Mouse (Mus musculus): ENCODE measurements at regions not wholly inside any gene's neighbourhood (a gene's known extent, or its start where the extent isn't known, plus 50 kb on each side); places are given as distances from the start of the nearest gene placed in this dataset.
"Not testable (repeated sequence)": the region's sequence is repeated elsewhere in the genome, so short reads cannot be mapped to it uniquely, and the experiment has no call there.

DNA sequence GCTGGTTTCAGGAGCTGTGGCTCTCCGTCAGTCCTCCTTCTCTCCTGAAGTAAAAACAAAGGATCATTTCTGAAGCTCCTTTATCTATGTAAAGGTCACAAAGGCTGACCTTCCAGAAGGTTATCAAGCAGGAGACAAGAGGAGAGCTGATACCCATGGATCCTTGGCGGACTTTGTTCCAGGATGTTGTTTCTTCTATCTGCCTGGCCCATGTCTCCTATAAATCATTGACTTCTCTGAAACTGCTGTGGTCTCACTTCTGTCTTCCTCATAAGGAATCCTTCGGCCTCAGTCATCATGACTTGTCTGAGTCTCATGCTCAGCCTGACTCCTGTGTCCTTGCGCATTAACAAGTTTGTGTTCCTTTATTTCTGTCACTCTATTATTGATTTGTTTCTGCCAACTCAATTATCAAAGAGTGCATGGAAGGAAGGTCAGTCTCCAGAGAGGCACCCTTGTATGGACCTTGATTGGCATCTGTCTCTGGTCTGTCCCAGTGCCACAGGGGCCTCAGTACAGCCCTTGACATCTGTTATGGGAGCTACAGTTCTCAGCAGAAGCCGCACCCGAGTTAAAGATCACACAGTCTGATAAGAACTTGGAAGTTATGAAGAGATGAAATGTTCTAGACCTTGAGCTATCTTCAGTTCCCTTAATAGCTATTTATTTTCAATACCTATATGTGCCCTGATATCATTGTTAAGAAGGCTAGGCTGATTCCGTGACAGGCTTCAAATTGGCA lies 53.2 kb upstream of the Dazl start:
- DNase-seq (ENCODE audit: low read depth, low spot score) = no peak

- DNase-seq (ENCODE audit: low read depth, low spot score) = not testable (repeated sequence)
These were observed 60.4 kb upstream of the Dazl start for GRCm38 (mm10) chr17:50353818-50354217.

GRCm38 (mm10) chr17:50354357-50354756 lies 60.9 kb upstream of the Dazl start:
- DNase-seq (ENCODE audit: low read depth, low spot score) = no peak

DNA sequence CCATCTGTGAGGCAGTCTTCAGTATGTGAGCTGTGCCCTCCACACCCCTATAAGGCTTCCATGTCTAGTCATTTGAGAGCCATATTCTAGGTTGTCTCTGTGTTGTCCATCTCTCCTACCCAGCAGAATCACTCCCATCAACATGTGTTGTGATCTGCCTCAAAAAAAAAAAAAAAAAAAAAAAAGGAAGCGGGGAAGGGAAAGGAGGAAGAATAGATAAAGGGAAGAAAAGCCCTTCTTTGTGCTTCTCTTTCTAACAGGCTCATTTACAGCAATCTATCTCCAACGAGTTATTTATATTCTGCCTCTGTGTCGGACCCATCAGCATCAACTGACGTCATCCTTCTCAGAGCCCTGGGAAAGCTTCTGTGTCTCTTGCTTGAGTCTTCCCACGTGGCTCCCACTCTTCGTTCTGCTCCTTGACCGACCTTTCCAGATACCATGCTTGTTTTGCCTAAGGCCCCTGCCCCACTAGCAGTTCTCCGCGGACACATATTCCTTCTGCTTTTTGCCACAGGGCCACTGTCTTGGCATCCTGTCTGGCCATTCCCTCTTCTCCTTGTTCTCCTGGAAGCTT lies 68.3 kb upstream of the Dazl start:
- DNase-seq (ENCODE audit: low read depth, low spot score) = no peak

DNA sequence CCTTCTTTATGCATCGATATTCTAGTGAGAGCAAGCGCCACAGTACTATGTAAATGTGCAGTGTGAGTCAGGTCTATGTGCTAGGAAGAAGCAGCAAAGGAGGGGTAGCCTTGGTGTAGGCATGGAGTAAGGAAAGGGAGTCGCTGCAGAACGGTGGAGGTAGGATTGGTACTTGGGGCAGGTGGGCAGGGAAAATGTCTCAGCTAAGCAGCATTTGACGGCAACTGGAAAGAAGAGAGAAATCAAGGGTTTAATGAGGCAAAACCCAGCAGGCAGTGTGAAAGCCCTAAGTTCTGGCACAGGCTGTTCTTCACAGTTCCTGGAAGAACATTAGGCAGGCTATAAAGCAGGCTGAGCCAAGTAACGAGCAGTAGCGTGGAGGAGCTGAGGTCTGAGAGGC lies 72.0 kb upstream of the Dazl start:
- no peak for DNase-seq (ENCODE audit: low read depth, low spot score)

DNA sequence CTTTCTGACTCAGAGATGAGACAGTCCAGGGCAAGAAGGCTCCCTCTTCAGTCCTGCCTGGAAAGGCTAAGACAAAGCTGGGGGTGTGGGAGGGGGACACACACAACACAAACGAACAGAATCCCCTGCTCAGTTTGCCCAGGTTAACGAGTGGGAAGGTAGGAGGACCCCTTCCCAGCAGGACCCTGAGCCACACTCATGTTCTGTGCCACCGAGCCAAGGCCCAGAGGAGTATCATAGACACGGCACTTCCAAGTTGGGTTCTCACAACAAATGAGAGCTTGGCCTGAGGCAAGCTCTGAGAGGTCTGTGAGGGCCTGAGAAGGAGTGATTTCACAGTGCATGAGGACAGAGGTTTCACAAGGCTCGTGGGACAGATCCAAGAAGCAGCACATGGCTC lies 72.7 kb upstream of the Dazl start:
- no peak for DNase-seq (ENCODE audit: low read depth, low spot score)

DNA sequence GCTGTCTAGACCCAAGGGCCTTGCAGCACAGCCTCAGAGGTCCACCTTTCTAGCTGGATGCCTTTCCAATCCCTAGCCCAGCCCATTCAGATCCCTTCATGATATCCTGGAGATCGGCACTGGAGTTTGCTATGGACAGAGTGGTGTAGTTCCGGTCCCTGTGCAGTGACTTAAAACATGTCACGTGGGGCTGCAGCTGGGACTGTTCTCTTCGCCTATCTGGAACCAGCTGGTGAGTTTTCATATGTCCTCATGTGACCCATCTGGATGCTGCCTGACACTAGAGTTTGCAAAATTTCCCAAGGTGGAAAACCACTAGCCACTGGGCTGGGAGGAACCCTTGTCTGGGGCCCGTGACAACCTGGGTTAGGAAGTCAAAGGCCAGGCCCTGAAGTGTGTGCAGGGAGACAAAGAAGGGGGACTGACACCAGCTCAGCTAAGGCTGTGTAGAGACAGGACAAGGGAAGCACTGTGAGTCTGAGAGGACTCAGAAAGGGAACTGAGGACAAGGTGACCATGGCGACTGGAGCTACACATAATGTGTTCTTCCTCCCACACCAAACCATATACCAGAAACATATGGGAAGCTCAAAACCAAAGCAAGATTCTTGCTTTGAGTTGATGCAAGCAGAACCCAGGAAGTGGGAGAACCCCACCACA lies 75.9 kb upstream of the Dazl start:
- no peak for DNase-seq (ENCODE audit: low read depth, low spot score)

GRCm38 (mm10) chr17:50370484-50370883 lies 77.0 kb upstream of the Dazl start:
- DNase-seq (ENCODE audit: low read depth, low spot score) = no peak

DNA sequence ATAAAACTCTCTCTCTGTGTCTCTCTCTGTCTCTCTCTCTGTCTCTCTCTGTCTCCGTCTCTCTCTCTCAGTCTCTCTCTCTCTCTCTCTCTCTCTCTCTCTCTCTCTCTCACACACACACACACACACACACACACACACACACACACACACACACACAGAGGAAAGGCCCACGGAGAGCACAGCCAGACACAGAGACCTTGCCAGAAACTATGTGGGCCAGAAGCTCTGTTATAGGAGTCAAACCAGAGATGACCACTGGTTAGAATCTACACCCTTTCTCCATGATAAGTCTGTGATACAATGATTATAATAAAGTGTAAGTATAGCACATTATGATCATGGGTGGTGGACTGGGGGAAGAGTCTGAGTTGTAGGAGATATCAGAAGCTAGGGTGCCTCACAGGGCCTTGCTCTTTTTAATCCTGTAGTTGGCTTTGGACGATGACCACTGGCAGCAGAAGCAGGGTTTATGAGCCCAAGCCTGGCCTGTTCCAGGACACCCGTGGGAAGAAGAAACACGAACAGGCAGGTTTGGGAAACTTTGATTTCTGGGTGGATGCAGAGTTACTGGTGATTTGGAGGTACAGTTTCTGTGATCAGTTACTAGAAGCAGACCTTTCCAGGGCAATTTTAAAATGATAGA lies 80.2 kb upstream of the Dazl start:
- DNase-seq (ENCODE audit: low read depth, low spot score) = no peak

DNA sequence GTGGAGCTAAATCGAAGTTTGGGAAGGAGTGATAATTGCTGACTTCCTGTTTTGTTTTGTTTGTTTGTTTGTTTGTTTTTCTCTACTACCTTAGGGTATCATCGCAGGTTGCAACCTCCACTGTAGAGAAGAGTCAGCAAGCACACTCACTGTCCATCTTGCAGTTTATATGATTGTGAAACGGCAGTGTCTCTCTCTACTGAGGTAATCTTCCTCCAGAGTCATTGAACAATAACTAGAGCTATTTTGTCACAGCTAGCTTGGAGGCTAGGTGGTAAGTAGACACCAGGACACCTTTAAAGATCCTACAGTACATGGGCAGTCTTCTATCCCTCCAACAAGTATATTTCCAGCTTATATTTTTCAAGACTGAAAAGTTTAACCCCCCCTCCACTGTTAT lies 82.0 kb upstream of the Dazl start:
- DNase-seq (ENCODE audit: low read depth, low spot score) = no peak

DNA sequence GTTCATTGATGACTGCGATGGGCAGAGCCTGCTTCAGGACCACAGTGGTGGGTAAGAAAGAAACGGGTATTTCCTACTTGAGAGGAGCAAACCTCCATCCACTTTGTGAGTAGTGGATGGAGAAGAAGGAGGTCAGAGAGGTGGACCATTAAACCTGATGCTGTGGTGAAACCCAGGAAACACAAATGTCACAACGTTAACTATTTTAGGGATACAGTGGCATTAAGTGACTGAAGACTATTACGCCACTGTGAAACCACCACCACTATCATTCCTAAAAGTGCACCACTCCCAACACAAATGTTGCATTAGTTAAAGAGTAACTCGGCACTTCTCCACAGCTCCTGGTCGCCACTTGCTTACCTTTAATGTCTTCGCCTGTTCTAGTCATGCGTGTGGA lies 83.3 kb upstream of the Dazl start:
- no peak for DNase-seq (ENCODE audit: low read depth, low spot score)

DNA sequence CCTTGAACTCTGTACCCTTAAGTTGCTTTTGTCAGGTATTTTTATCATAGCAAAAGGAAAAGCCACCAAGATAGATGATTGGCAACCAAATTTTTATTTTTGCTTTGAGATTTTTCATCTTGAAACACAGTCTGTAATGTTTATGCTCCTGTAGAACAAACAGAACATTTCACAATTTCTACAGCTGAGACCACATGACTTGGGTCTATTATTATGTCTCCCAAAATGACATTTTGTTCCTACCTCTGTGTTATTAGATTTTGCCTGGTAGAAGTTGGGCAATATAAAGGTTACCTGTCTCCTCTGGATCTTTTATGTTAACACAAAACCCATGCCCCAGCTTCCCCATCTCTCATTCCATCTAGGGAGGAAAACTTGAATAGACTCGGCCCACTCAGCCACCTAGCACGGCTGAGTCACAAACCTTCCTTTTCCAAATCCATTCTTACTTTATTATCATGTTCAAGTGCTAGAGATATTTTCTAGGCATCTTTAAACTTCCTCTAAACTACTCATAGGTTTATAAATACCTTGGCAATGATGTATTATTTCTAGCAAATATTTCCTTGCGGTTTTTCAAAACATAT lies 84.8 kb upstream of the Dazl start:
- no peak for DNase-seq (ENCODE audit: low read depth, low spot score)

DNA sequence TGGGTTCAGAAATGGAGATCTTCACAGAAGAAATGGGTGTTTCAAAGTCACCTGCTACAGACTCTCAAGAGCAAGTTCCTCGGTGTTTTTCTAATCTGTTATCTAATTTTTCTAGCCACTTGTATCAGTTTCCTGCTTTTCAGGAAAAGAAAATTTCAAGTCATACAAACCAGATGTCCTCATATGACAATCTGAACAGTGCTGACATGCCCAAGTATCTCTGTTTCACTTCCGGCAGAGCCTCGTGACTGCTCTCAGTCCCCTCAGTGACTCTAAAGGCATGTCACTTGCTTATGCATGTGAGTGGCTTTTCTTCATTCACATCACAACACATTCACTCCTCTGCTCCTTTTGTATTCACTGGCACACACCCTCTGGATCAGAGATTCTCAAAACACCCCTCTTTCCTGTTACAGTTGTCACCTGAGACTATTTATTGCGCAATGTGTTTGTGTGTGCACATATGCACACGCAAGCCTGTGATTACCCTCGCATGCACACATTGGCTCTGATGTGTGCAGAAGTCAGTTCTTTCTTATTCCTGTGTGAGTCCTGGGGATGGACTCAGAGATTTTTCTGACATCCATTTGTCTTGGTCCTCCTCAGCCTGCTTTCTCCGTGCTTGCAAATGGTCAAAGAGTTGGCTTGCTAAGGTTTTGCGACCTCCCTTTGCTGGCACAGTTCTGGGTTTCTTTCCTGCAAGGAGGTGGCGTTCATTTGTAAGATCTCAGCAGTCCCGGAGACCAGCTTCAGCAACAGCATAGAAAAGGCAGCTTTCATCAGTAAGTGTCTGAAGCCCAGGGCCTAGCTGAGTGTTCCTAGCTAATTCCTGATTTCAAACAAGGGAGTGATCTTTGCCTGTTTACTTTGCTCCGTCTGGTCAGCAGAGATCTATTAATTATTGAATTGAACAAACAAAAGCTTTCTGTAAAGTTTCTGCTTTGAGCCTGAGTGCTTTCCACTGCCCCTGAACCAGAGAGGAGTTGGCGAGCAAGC lies 95.6 kb upstream of the Dazl start:
- no peak for DNase-seq (ENCODE audit: low read depth, low spot score)

- DNase-seq (ENCODE audit: low read depth, low spot score) = no peak
These were observed 96.7 kb upstream of the Dazl start for GRCm38 (mm10) chr17:50390151-50390550.

- no peak for DNase-seq (ENCODE audit: low read depth, low spot score)
These were observed 97.8 kb upstream of the Dazl start for GRCm38 (mm10) chr17:50391207-50391606.

- DNase-seq (ENCODE audit: low read depth, low spot score) = no peak
These were observed 98.6 kb upstream of the Dazl start for GRCm38 (mm10) chr17:50391996-50392395.

GRCm38 (mm10) chr17:50392428-50392827 lies 99.0 kb upstream of the Dazl start:
- DNase-seq (ENCODE audit: low read depth, low spot score) = no peak

- no peak for DNase-seq (ENCODE audit: low read depth, low spot score)
These were observed 99.5 kb upstream of the Dazl start for GRCm38 (mm10) chr17:50392966-50393365.

- DNase-seq (ENCODE audit: low read depth, low spot score) = no peak
These were observed 100.3 kb upstream of the Dazl start for GRCm38 (mm10) chr17:50393698-50394097.

DNA sequence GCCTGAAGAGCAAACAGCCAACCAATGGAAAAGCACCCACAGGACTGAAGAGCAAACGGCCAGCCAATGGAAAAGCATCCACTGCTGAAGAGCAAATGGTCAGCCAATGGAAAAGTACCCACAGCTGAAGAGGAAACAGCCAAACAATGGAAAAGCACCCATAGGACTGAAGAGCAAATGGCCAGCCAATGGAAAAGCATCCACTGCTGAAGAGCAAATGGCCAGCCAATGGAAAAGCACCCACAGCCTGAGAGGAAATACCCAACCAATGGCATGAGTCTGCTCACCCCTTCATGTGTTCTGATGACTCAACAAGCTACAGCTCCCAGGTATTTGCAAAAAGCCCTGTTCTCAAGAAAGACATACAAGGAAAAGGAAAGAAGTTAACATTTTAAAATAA lies 101.4 kb upstream of the Dazl start:
- DNase-seq (ENCODE audit: low read depth, low spot score) = no peak

DNA sequence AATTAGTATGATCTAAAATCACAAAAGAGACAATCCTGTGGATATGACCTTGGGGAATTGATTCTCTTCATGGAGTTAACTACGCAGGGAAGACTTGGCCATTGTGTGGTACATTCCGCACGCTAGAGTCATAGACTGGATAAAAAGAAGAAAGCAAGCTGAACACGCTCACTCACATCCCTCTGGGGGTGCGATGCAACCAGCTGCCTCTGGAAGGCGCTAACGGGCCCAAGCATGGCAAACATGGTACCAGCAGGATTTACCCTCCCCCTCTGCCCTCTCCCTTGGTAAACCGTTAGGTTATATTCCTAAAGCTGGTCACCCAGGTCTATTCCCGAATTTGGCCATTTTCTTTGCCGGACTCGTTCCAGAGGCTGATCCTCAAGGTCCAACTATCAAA lies 102.2 kb upstream of the Dazl start:
- no peak for DNase-seq (ENCODE audit: low read depth, low spot score)

Measured in R1 (cell line).